Mouse (Mus musculus): ENCODE results near the gene Vmn2r71. TPM values are rescaled to one million over a fixed set of nuclear protein-coding genes. Genes with fewer than 3 reads are reported as not detected.

Vmn2r71 gene
- not detected in 4 replicates for total RNA-seq (2023)

GRCm38 (mm10) chr7:85562787-85563186 lies at the start of gene Vmn2r71:
Vmn2r71 (plus strand) TSS chr7:85563087.

GRCm38 (mm10) chr7:85569092-85569491 lies 6.2 kb downstream of the Vmn2r71 start, which contains the start of gene Vmn2r70:
Vmn2r70 (minus strand) TSS chr7:85569192.

Other genes starting within 250 kb of the Vmn2r71 start
- gene Vmn2r69, start 147.2 kb upstream of the Vmn2r71 start, total RNA-seq (2023), result not detected in 4 replicates
- gene Vmn2r70, start 6.1 kb downstream of the Vmn2r71 start, total RNA-seq (2023), result not detected in 4 replicates
- not detected in 4 replicates for gene Vmn2r72, start 192.0 kb downstream of the Vmn2r71 start, total RNA-seq (2023)